Mouse (Mus musculus) ovary, adult 10 weeks (tissue): Measurements from ENCODE around the gene Cyp2c23. TPM values are rescaled to one million over a fixed set of nuclear protein-coding genes. Genes with fewer than 3 reads are reported as not detected.

Source experiments
- polyA plus RNA-seq: library from polyadenylated mRNA; stranded (reverse); fragments of 350-450 nt; fragmentation: Illumina TruSeq; extraction: RNeasy Lipid Tissue Mini Kit (QIAGEN cat#74804); gene quantifications from one replicate; pipeline ENCODE4 v1.2.3, GENCODE M21; 2014

Gene Cyp2c23
- polyA plus RNA-seq, result 0.94 TPM

DNA sequence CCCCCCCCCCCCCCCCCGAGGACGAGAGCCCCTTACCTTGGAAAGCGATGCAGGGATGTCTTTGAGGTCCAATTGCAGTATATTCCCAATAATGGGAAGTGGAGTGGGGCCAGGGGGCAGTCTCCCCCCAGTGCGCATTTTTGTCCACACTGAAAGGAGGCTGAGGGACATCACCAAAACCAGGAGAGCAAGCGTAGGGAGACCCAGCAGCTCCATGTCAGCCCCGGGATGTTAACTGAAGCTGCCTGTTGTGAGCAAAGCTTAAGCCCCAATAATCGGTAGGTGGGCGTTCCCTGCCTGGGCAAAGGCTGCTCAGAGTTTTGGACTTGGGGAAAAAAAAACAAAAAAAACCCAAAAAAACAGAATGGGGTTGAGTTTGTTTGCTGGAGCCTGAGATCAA is at the start of gene Cyp2c23:
Gene Cyp2c23 (minus strand): TSS at position 237 of the 400 bp plus-strand sequence.

DNA sequence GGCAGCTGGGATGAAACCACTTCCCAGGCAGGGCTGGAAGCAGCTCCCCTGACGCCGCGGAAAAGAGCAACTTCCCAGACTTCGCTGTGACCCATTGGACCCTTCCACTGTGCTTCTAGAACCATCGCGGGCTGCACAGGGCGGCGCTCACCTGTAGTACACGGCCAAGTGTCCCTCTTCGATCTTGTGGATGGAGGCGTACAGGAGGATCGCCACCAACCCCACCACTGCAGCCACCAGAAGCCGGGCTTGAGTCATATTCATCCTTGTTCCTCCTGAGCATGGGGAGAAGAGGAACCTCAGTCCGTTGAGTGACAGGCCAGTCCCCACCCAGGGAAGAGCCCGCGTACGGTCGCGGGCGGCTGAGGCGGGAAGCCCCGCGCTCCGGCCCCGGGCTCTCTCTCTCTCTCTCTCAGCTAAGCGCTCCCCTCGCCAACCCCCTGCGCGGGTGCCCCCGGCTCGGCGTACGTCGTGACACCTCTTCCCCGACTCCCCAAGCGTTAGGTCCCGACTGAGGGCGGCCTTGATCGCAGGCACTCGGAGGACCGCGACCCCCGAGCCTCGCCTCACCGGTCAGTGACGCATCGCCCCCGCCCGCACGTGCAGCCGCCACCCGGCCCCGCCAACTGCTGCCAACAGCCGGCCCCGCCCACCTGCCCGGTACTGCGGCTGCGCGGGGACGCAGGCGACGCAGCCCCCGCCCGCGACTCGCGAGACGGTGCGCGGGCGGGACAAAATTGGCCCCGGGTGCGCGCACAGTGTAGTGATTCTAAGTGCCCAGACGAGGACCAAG is 40.3 kb upstream of the Cyp2c23 start, which contains the start of gene Erlin1:
Gene Erlin1 (minus strand): TSS at position 665 of the 793 bp plus-strand sequence.

GRCm38 (mm10) chr19:43986069-43986794 is 42.8 kb downstream of the Cyp2c23 start, which contains the start of gene Cpn1:
TSS of gene Cpn1 (minus strand) at chr19:43986556.

Other genes starting within 250 kb of the Cyp2c23 start
- gene Abcc2, start 247.0 kb downstream of the Cyp2c23 start, polyA plus RNA-seq, result 0.68 TPM
- gene Dnmbp, start 89.0 kb downstream of the Cyp2c23 start, polyA plus RNA-seq, result 5.6 TPM
- not detected for gene Cpn1, start 42.7 kb downstream of the Cyp2c23 start, polyA plus RNA-seq
- gene Erlin1, start 40.6 kb upstream of the Cyp2c23 start, polyA plus RNA-seq, result 60.7 TPM
- 119 TPM for gene Chuk, start 78.3 kb upstream of the Cyp2c23 start, polyA plus RNA-seq
- gene Cwf19l1, start 106.7 kb upstream of the Cyp2c23 start, polyA plus RNA-seq, result 17.5 TPM
- gene Bloc1s2, start 117.2 kb upstream of the Cyp2c23 start, polyA plus RNA-seq, result 28.5 TPM
- not detected for gene Pkd2l1, start 163.2 kb upstream of the Cyp2c23 start, polyA plus RNA-seq
- 1.3 TPM for gene Scd3, start 174.1 kb upstream of the Cyp2c23 start, polyA plus RNA-seq